Mouse (Mus musculus): ENCODE measurements around the gene Gclc.

- TF ChIP-seq CTCF (IDR thresholded peaks at IDR 0.05; ENCODE audit: control insufficient read depth, insufficient read depth, insufficient replicate concordance, low read depth, low read length) (no peak), POLR2A (IDR thresholded peaks at IDR 0.05; ENCODE audit: control insufficient read depth, low read depth, low read length) (no peak)
These were observed 39.1 kb upstream of the Gclc start for GRCm38 (mm10) chr9:77715262-77715661.

Data from testis, adult 2 months (tissue).